Mouse (Mus musculus) cerebellum, adult 18-20 months (tissue): ENCODE data around the gene Magi1.

ENCODE experiments used
- DNase-seq, 2 experiments: peaks; one replicate each; pipeline ENCODE4 v3.0.0; 2021

Gene Magi1

GRCm38 (mm10) chr6:93873536-93873935 is 410.2 kb downstream of the Magi1 start:
- DNase-seq: no peak

- DNase-seq: no peak
Observed at GRCm38 (mm10) chr6:93871516-93871915, 412.2 kb downstream of the Magi1 start.

GRCm38 (mm10) chr6:93870023-93870422 is 413.7 kb downstream of the Magi1 start:
- DNase-seq: no peak

- no peak for DNase-seq
Observed at GRCm38 (mm10) chr6:93862263-93862662, 421.5 kb downstream of the Magi1 start.

- no peak for DNase-seq
Observed at GRCm38 (mm10) chr6:93856783-93857182, 426.9 kb downstream of the Magi1 start.

- DNase-seq: peak; percentile 43 to 57
Observed at GRCm38 (mm10) chr6:93855806-93856641, 427.7 kb downstream of the Magi1 start.

GRCm38 (mm10) chr6:93848942-93849790 is 434.6 kb downstream of the Magi1 start:
- no peak for DNase-seq

GRCm38 (mm10) chr6:93845498-93845897 is 438.2 kb downstream of the Magi1 start:
- DNase-seq: no peak

GRCm38 (mm10) chr6:93845080-93845479 is 438.6 kb downstream of the Magi1 start:
- no peak for DNase-seq

- DNase-seq: peak; percentile 62 to 66
Observed at GRCm38 (mm10) chr6:93844576-93844975, 439.1 kb downstream of the Magi1 start.

- DNase-seq: peak in 1 of 2 experiments; percentile 50
Observed at GRCm38 (mm10) chr6:93838398-93838797, 445.3 kb downstream of the Magi1 start.

GRCm38 (mm10) chr6:93836585-93836984 is 447.1 kb downstream of the Magi1 start:
- no peak for DNase-seq

GRCm38 (mm10) chr6:93835211-93835610 is 448.5 kb downstream of the Magi1 start:
- DNase-seq: no peak

GRCm38 (mm10) chr6:93828262-93828661 is 455.5 kb downstream of the Magi1 start:
- no peak for DNase-seq

GRCm38 (mm10) chr6:93826875-93827274 is 456.8 kb downstream of the Magi1 start:
- DNase-seq: no peak

GRCm38 (mm10) chr6:93822221-93822897 is 461.4 kb downstream of the Magi1 start:
- DNase-seq: no peak

- no peak for DNase-seq
Observed at GRCm38 (mm10) chr6:93821512-93821911, 462.2 kb downstream of the Magi1 start.

GRCm38 (mm10) chr6:93819888-93820287 is 463.8 kb downstream of the Magi1 start:
- DNase-seq: peak; percentile 97 to 98

GRCm38 (mm10) chr6:93819282-93819681 is 464.4 kb downstream of the Magi1 start:
- peak in 1 of 2 experiments; percentile 29 for DNase-seq

- no peak for DNase-seq
Observed at GRCm38 (mm10) chr6:93818494-93818893, 465.2 kb downstream of the Magi1 start.

- peak; percentile 64 to 72 for DNase-seq
Observed at GRCm38 (mm10) chr6:93805407-93805936, 478.2 kb downstream of the Magi1 start.

GRCm38 (mm10) chr6:93802390-93802789 is 481.3 kb downstream of the Magi1 start:
- no peak for DNase-seq

GRCm38 (mm10) chr6:93800465-93800864 is 483.3 kb downstream of the Magi1 start:
- no peak for DNase-seq
